Mouse (Mus musculus) layer of hippocampus, adult 2 months (tissue): ENCODE measurements at regions not wholly inside any gene's neighbourhood (a gene's known extent, or its start where the extent isn't known, plus 50 kb on each side); places are given as distances from the start of the nearest gene placed in this dataset.

Source experiments
- DNase-seq, 2 experiments: peaks; one replicate each; pipeline ENCODE4 v3.0.0; 2022; ENCODE audit warnings: low spot score in 2 of 2
- H3K27ac ChIP-seq: fragments of 200-600 bp; 2 replicates; pipeline ENCODE4 v1.8.1; 2022
- H3K4me3 ChIP-seq: fragments of 200-600 bp; 2 replicates; pipeline ENCODE4 v1.8.1; 2022; ENCODE audit warnings: mild to moderate bottlenecking
- CTCF ChIP-seq: fragments of 200-600 bp; conservative IDR thresholded peaks from 2 replicates; pipeline ENCODE4 v1.8.1; 2022; ENCODE audit warnings: antibody characterized with exemption, mild to moderate bottlenecking, moderate library complexity

- no peak for TF ChIP-seq CTCF
- H3K4me3 ChIP-seq: no peak overlapping the region
- no peak for DNase-seq
- no peak overlapping the region for H3K27ac ChIP-seq
Measured at GRCm38 (mm10) chr7:69578958-69579810, 787.4 kb downstream of the Nr2f2 start.

GRCm38 (mm10) chr7:69577754-69578153 lies 788.8 kb downstream of the Nr2f2 start:
- no peak for TF ChIP-seq CTCF
- Histone ChIP-seq H3K27ac (no peak overlapping the region), H3K4me3 (no peak overlapping the region)
- DNase-seq: no peak

GRCm38 (mm10) chr7:69576596-69576995 lies 789.9 kb downstream of the Nr2f2 start:
- no peak for TF ChIP-seq CTCF
- DNase-seq: no peak
- no peak overlapping the region for H3K4me3 ChIP-seq

GRCm38 (mm10) chr7:69573730-69574129 lies 792.8 kb downstream of the Nr2f2 start:
- Histone ChIP-seq H3K4me3 (no peak overlapping the region), H3K27ac (peak overlapping the region; percentile 32; the same call in 1 of the 2 replicates)
- peak in 1 of 2 experiments; percentile 8 for DNase-seq
- TF ChIP-seq CTCF: peak; percentile 51

More at GRCm38 (mm10) chr7:69576596-69576995, 789.9 kb downstream of the Nr2f2 start:
- H3K27ac ChIP-seq: no peak overlapping the region

GRCm38 (mm10) chr7:69572626-69573394 lies 793.7 kb downstream of the Nr2f2 start:
- no peak for TF ChIP-seq CTCF
- Histone ChIP-seq H3K27ac (no peak overlapping the region; the same call in 1 of the 2 replicates), H3K4me3 (no peak overlapping the region)
- DNase-seq: no peak

GRCm38 (mm10) chr7:69566949-69567348 lies 799.6 kb downstream of the Nr2f2 start:
- TF ChIP-seq CTCF: no peak
- H3K4me3 ChIP-seq: no peak overlapping the region
- no peak for DNase-seq
- no peak overlapping the region for H3K27ac ChIP-seq

GRCm38 (mm10) chr7:69564432-69564831 lies 802.1 kb downstream of the Nr2f2 start:
- no peak for TF ChIP-seq CTCF
- Histone ChIP-seq H3K27ac (no peak overlapping the region), H3K4me3 (no peak overlapping the region)
- DNase-seq: no peak

GRCm38 (mm10) chr7:69554776-69555175 lies 805.7 kb upstream of the Arrdc4 start:
- no peak overlapping the region for H3K4me3 ChIP-seq
- no peak for TF ChIP-seq CTCF
- DNase-seq: no peak
- no peak overlapping the region for H3K27ac ChIP-seq

GRCm38 (mm10) chr7:69553981-69554380 lies 804.9 kb upstream of the Arrdc4 start:
- no peak for TF ChIP-seq CTCF
- Histone ChIP-seq H3K27ac (no peak overlapping the region), H3K4me3 (no peak overlapping the region)
- no peak for DNase-seq

- no peak for TF ChIP-seq CTCF
- no peak overlapping the region for H3K4me3 ChIP-seq
- no peak for DNase-seq
- H3K27ac ChIP-seq: no peak overlapping the region
Measured at GRCm38 (mm10) chr7:69536072-69536471, 787.0 kb upstream of the Arrdc4 start.

- H3K27ac ChIP-seq: no peak overlapping the region
Measured at GRCm38 (mm10) chr7:69513966-69514365, 764.9 kb upstream of the Arrdc4 start.

GRCm38 (mm10) chr7:69510389-69510788 lies 761.3 kb upstream of the Arrdc4 start:
- peak overlapping the region; percentile 35 for H3K4me3 ChIP-seq
- no peak for TF ChIP-seq CTCF
- DNase-seq: no peak
- no peak overlapping the region for H3K27ac ChIP-seq

More at GRCm38 (mm10) chr7:69513966-69514365, 764.9 kb upstream of the Arrdc4 start:
- DNase-seq: no peak
- H3K4me3 ChIP-seq: no peak overlapping the region
- TF ChIP-seq CTCF: no peak
